Mouse (Mus musculus) kidney, adult 2 months (tissue): ENCODE measurements at regions not wholly inside any gene's neighbourhood (a gene's known extent, or its start where the extent isn't known, plus 50 kb on each side); places are given as distances from the start of the nearest gene placed in this dataset.

Experiments used
- DNase-seq: peaks from one replicate; pipeline ENCODE4 v3.0.0; 2021
- H3K27ac ChIP-seq: fragments of 200-500 bp; 2 replicates; pipeline ENCODE4 v1.5.1; 2012; ENCODE audit warnings: low read depth, low read length, control low read depth, inconsistent platforms; ENCODE audit not compliant: insufficient read depth
- H3K27me3 ChIP-seq: fragments of 200-500 bp; replicated peaks from 2 replicates; pipeline ENCODE4 v1.6.1; 2012; ENCODE audit warnings: mild to moderate bottlenecking, moderate library complexity, low read length, inconsistent platforms; ENCODE audit not compliant: control insufficient read depth, insufficient read depth
- H3K36me3 ChIP-seq: fragments of 200-500 bp; 2 replicates; pipeline ENCODE4 v1.6.1; 2012; ENCODE audit warnings: mild to moderate bottlenecking, moderate library complexity, low read length, inconsistent platforms; ENCODE audit not compliant: control insufficient read depth, insufficient read depth
- H3K4me1 ChIP-seq: fragments of 200-500 bp; 2 replicates; pipeline ENCODE4 v1.6.1; 2011; ENCODE audit warnings: low read length; ENCODE audit not compliant: control insufficient read depth, insufficient read depth
- H3K4me3 ChIP-seq: fragments of 200-500 bp; 2 replicates; pipeline ENCODE4 v1.5.1; 2011; ENCODE audit warnings: mild to moderate bottlenecking, low read depth, low read length, control low read depth; ENCODE audit not compliant: insufficient read depth
- CTCF ChIP-seq: fragments of 200-500 bp; conservative IDR thresholded peaks from 2 replicates; pipeline ENCODE4 v1.5.1; 2011; ENCODE audit warnings: low read depth, mild to moderate bottlenecking, control low read depth, low read length, moderate library complexity, mixed read lengths; ENCODE audit not compliant: insufficient read depth, insufficient read length
- POLR2A ChIP-seq: fragments of 200-500 bp; IDR thresholded peaks from one replicate; pipeline ENCODE4 v1.6.1; 2011; ENCODE audit warnings: low read depth, low read length, control low read depth
- WGBS: fragments of 180-500 bp; shearing (Covaris S2); methylation state at CpG from one replicate; pipeline ENCODE4 v1.1.7; 2018; 5-methylcytosine and 5-hydroxymethylcytosine counted together

DNA sequence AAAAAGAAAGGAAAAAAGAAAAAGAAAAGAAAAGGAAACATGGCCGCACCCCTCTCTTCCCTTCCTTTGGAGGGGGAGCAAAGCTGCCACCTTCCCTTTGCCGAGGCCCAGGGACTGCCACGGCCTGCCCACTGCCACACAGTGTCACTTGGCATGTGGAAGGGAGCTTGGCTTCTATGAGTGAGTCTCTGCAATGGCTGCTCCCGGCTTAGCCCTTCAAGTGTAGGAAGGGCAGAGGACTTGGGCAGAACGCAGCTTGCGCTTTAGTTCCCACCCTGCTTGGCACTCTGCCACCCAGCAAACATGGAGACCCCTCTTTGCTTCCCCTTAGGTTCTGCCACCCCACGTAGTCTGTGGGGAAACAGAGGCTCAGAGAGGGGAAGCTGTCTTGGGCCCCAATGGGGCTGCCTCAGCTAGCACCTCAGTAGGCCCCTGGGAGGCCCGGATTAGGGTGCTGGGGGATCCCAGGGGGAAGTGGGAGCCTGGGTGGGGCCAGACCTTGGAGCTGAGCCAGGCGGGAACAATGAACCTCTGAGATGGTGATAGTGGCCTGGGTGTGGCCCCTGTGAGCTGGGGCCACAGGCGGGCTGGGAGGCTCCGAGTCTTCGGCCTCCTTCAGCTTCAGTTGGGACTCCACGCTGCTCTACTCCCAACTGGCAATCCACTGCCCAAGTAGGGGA lies 57.7 kb upstream of the Tmem189 start:
- 90% methylated on average over 13 of the region's 13 CpGs for WGBS
- H3K27me3 ChIP-seq, result no peaks in the 10 kb centered on the region
- H3K4me3 ChIP-seq, result no peak overlapping the region
- no peak for TF ChIP-seq CTCF
- TF ChIP-seq POLR2A, result no peak
- H3K4me1 ChIP-seq, result no peaks in the 10 kb centered on the region; the same call in 1 of the 2 replicates
- no peak overlapping the region for H3K27ac ChIP-seq
- DNase-seq, result no peak
- no peaks in the 10 kb centered on the region for H3K36me3 ChIP-seq

DNA sequence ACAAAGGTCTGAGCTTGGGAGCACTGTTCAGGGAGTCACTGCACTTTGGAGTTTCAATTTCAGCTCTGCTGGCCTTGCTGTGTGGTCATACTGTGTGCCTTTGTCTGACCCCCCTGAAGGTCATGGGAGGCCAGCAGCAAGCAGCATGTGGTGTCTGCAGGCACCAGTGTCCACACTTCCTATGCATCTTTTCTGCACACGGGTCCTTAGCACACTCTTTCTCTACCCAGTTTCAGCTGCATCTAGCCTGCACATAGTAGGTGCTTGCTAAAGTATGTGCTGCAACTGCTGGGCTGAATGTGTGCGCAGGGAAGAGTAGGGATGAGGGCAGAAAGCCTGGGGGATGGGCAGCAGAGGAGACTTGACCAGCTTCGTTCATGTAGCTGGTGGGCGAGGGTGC lies 56.7 kb upstream of the Tmem189 start:
- 97% methylated on average over 4 of the region's 4 CpGs for WGBS

DNA sequence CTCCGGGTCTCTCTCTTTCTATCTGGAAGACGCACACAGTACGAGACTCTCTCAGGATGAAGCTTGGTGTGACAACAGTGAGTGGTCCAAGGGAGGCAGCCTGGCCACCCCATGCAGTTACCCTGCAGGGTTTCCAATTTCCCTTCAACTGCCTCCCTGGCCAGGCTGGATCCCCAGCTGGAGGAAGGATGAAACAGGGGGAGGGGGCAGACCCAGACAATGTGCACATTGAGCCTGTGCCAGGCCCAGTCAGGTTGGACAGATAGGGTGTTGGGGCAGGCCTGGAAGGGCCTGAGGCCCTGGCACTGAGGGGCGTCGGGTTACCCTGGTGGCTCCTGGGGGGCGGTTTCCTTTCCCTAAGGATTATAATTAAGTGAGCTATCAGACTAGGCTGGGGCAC lies 55.8 kb upstream of the Tmem189 start:
- TF ChIP-seq POLR2A, result no peak
- TF ChIP-seq CTCF, result no peak
- no peaks in the 10 kb centered on the region; the same call in 1 of the 2 replicates for H3K4me1 ChIP-seq
- 91% methylated on average over 6 of the region's 6 CpGs for WGBS
- no peak overlapping the region for H3K4me3 ChIP-seq
- no peak for DNase-seq
- H3K36me3 ChIP-seq, result no peaks in the 10 kb centered on the region
- no peak overlapping the region for H3K27ac ChIP-seq
- H3K27me3 ChIP-seq, result no peaks in the 10 kb centered on the region

More for the DNA sequence above, 56.7 kb upstream of the Tmem189 start:
- H3K4me3 ChIP-seq, result no peak overlapping the region
- no peaks in the 10 kb centered on the region for H3K27me3 ChIP-seq
- DNase-seq, result no peak
- H3K4me1 ChIP-seq, result no peaks in the 10 kb centered on the region; the same call in 1 of the 2 replicates
- H3K36me3 ChIP-seq, result no peaks in the 10 kb centered on the region
- TF ChIP-seq POLR2A (no peak), CTCF (no peak)
- no peak overlapping the region for H3K27ac ChIP-seq

- no peak overlapping the region for H3K27ac ChIP-seq
- DNase-seq, result peak; percentile 46
- H3K36me3 ChIP-seq, result no peaks in the 10 kb centered on the region
- no peak overlapping the region for H3K4me3 ChIP-seq
- 31% methylated on average over 1 of the region's 1 CpGs for WGBS
- no peaks in the 10 kb centered on the region for H3K27me3 ChIP-seq
- TF ChIP-seq CTCF, result no peak
- no peak for TF ChIP-seq POLR2A
- H3K4me1 ChIP-seq, result no peaks in the 10 kb centered on the region; the same call in 1 of the 2 replicates
Measured at GRCm38 (mm10) chr2:167744080-167744479, 54.5 kb upstream of the Tmem189 start.

DNA sequence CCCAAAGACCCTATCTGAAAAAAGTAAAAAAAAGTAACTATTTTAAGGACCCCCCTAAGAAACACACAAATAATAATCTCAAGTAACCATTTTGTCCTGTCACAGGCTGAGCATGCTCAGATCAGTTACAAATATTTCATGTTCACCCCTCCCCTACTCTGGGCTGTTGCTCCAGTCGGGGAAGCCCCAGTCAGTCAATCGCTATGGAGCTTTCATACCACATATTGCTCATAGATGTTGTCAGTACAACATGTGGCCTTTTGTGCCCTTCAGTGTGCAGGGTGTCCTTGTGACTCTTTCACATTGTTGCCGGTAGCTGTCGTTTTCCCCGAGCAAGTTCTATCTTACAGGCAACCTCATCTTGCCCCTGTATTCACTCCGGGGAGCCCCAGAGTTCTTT lies 52.9 kb upstream of the Tmem189 start:
- no peak for TF ChIP-seq POLR2A
- no peak for TF ChIP-seq CTCF
- Histone ChIP-seq H3K27ac (no peak overlapping the region), H3K4me1 (no peaks in the 10 kb centered on the region; the same call in 1 of the 2 replicates), H3K27me3 (no peaks in the 10 kb centered on the region), H3K4me3 (no peak overlapping the region), H3K36me3 (no peaks in the 10 kb centered on the region)
- DNase-seq, result no peak
- WGBS, result 81% methylated on average over 6 of the region's 6 CpGs

GRCm38 (mm10) chr2:167740516-167741189 lies 51.0 kb upstream of the Tmem189 start:
- TF ChIP-seq CTCF (no peak), POLR2A (no peak)
- 68% methylated on average over 6 of the region's 6 CpGs for WGBS
- H3K27ac ChIP-seq, result no peak overlapping the region
- no peaks in the 10 kb centered on the region for H3K36me3 ChIP-seq
- H3K4me3 ChIP-seq, result no peak overlapping the region
- no peak for DNase-seq
- H3K27me3 ChIP-seq, result no peaks in the 10 kb centered on the region
- no peaks in the 10 kb centered on the region; the same call in 1 of the 2 replicates for H3K4me1 ChIP-seq
